Mouse (Mus musculus): ENCODE measurements at regions not wholly inside any gene's neighbourhood (a gene's known extent, or its start where the extent isn't known, plus 50 kb on each side); places are given as distances from the start of the nearest gene placed in this dataset.
A peak's percentile ranks its signal among the peaks of the same experiment; 100 is the strongest.

DNA sequence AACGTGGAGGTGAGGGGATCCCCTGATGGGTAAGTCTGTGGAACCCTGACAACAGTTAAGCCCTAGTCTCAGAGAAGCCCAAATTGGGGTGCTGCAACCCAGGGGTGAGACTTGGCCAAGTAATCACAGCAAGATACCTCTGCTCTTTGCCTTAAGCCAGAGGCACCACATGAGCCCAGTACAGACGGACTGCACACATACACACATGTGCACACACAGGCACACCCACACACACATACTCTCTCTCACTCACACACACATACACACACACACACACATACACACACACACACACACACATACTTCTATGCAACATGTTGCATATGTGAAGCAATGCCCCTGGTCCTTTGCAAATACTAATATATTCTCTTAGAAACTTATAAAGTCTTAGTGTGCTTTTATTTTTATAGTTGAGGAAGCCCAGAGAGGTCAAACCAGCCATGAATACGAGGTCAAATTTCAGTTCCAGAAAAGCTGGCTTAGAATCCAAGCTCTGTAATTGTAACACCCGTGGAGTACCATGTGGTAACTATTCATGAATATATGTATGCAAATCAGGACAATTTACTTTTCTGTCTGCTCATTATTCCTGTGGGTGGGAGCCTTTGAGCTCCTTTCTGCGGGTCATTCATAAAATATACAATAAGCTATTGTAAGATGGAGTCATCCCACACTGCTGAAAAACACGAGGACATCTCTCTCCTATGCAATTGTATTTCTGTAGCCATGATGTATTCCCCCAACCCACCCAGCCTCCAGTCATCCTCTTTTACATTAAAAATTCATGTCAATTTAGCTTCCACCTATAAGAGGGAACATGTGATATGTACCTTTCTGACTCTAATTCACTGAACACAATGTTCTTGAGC is 189.2 kb upstream of the Ipo5 start:
- Histone ChIP-seq H3K4me3 (ENCODE audit: low read depth, low read length) (no peak overlapping the region), H3K4me2 (replicated peaks; ENCODE audit: low read depth, low read length) (no peak overlapping the region), H3K27me3 (ENCODE audit: control insufficient read depth, insufficient read depth, low read length) (no peaks in the 10 kb centered on the region), H3K27ac (ENCODE audit: low read depth, low read length) (no peak overlapping the region), H3K9me3 (ENCODE audit: control insufficient read depth, low read length) (no peaks in the 10 kb centered on the region), H3K36me3 (ENCODE audit: control insufficient read depth, insufficient read depth, low read length) (no peaks in the 10 kb centered on the region), H3K4me1 (replicated peaks; ENCODE audit: control insufficient read depth, insufficient read depth, low read length) (no peaks in the 10 kb centered on the region), H3K9ac (ENCODE audit: low read depth, low read length) (no peak overlapping the region)
- DNase-seq (ENCODE audit: low spot score): no peak
- peak; percentile 54 for ATAC-seq (ENCODE audit: low FRiP score)
- 55% methylated on average over 6 of the region's 6 CpGs for WGBS

DNA sequence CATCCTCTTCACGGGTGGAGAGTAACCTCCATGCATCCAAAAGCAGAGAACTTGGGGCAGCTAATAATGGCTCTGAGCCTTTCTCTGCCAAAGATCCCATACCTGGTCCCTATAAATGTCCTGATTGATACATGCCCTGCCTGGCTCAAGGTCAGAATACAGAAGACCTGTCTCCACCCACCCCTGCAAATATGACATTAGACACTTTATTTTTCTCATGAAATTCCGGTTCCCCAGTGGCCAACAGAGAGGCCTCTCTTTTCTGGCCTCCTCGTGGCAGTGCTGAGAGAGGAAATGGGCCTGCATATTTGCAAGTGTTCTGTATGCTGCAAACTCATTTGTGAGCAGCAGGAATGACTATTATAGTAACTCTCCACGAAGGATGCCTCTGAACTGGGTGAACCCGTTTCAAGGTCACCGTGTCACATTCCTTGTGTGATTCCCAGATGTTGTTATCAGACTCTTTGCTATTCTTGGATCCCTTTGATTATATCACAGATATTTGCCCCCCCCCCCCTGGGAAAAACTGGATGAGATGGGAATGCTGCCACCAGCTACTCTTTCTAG is 188.4 kb upstream of the Ipo5 start:
- no peaks in the 10 kb centered on the region for H3K9me3 ChIP-seq (ENCODE audit: control insufficient read depth, low read length)
- H3K36me3 ChIP-seq (ENCODE audit: control insufficient read depth, insufficient read depth, low read length): no peaks in the 10 kb centered on the region
- DNase-seq (ENCODE audit: low spot score) (no peak), ATAC-seq (ENCODE audit: low FRiP score) (0 out of 2 replicates have a peak, but pooled peaks have one; percentile 22)
- H3K4me3 ChIP-seq (ENCODE audit: low read depth, low read length): no peak overlapping the region
- H3K27me3 ChIP-seq (ENCODE audit: control insufficient read depth, insufficient read depth, low read length): no peaks in the 10 kb centered on the region
- no peak overlapping the region for H3K9ac ChIP-seq (ENCODE audit: low read depth, low read length)
- H3K4me1 ChIP-seq (replicated peaks; ENCODE audit: control insufficient read depth, insufficient read depth, low read length): no peaks in the 10 kb centered on the region
- 62% methylated on average over 6 of the region's 6 CpGs for WGBS
- no peak overlapping the region for H3K4me2 ChIP-seq (replicated peaks; ENCODE audit: low read depth, low read length)
- no peak overlapping the region for H3K27ac ChIP-seq (ENCODE audit: low read depth, low read length)

DNA sequence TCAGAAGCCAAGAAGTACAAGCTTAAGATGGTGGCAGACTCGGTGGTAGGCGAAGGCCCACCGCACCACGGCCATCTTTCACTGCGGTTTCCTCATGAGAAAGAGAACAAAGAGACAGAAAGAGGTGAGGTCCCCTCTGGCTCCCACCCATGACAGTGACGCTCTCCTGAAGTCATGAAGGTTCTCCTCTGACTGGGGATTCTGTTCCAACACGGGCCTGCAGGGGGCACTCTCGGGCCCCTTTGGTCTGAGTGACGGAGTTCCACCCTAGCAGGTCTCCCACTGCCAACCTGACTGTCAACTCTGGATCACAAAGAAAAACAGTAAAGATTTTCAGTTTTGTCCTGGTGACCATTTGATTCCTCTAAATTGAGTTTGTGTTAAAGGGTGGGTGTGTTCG is 182.9 kb upstream of the Ipo5 start:
- no peaks in the 10 kb centered on the region for H3K36me3 ChIP-seq (ENCODE audit: control insufficient read depth, insufficient read depth, low read length)
- no peak overlapping the region for H3K27ac ChIP-seq (ENCODE audit: low read depth, low read length)
- no peaks in the 10 kb centered on the region for H3K27me3 ChIP-seq (ENCODE audit: control insufficient read depth, insufficient read depth, low read length)
- 87% methylated on average over 10 of the region's 10 CpGs for WGBS
- H3K9me3 ChIP-seq (ENCODE audit: control insufficient read depth, low read length): no peaks in the 10 kb centered on the region
- no peak overlapping the region for H3K4me3 ChIP-seq (ENCODE audit: low read depth, low read length)
- no peak for ATAC-seq (ENCODE audit: low FRiP score)
- no peaks in the 10 kb centered on the region for H3K4me1 ChIP-seq (replicated peaks; ENCODE audit: control insufficient read depth, insufficient read depth, low read length)
- no peak overlapping the region for H3K4me2 ChIP-seq (replicated peaks; ENCODE audit: low read depth, low read length)
- DNase-seq (ENCODE audit: low spot score): no peak
- no peak overlapping the region for H3K9ac ChIP-seq (ENCODE audit: low read depth, low read length)

DNA sequence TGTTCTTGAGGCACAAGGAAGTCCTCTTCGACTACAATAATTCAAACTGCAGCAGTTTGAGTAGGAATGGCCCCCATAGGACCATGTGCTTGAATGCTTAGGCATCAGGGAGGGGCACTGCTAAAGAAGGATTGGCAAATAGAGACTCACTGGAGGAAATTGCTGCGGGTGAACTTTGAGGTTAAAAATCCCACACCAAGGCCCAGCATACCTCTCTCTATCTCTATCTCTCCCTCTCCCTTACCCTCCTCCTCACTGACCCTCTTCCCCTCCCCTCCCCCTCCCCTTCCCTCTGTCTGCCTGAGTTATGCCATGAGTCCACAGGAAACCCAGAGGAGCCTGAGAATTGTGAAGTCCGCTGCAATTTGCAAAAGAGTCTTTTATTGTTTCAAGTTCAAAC is 180.8 kb upstream of the Ipo5 start:
- H3K4me1 ChIP-seq (replicated peaks; ENCODE audit: control insufficient read depth, insufficient read depth, low read length): no peaks in the 10 kb centered on the region
- DNase-seq (ENCODE audit: low spot score): no peak
- H3K4me3 ChIP-seq (ENCODE audit: low read depth, low read length): no peak overlapping the region
- H3K4me2 ChIP-seq (replicated peaks; ENCODE audit: low read depth, low read length): no peak overlapping the region
- 52% methylated on average over 3 of the region's 3 CpGs for WGBS
- no peak for ATAC-seq (ENCODE audit: low FRiP score)
- H3K9me3 ChIP-seq (ENCODE audit: control insufficient read depth, low read length): no peaks in the 10 kb centered on the region
- no peak overlapping the region for H3K27ac ChIP-seq (ENCODE audit: low read depth, low read length)
- H3K36me3 ChIP-seq (ENCODE audit: control insufficient read depth, insufficient read depth, low read length): no peaks in the 10 kb centered on the region
- H3K27me3 ChIP-seq (ENCODE audit: control insufficient read depth, insufficient read depth, low read length): no peaks in the 10 kb centered on the region
- H3K9ac ChIP-seq (ENCODE audit: low read depth, low read length): no peak overlapping the region

DNA sequence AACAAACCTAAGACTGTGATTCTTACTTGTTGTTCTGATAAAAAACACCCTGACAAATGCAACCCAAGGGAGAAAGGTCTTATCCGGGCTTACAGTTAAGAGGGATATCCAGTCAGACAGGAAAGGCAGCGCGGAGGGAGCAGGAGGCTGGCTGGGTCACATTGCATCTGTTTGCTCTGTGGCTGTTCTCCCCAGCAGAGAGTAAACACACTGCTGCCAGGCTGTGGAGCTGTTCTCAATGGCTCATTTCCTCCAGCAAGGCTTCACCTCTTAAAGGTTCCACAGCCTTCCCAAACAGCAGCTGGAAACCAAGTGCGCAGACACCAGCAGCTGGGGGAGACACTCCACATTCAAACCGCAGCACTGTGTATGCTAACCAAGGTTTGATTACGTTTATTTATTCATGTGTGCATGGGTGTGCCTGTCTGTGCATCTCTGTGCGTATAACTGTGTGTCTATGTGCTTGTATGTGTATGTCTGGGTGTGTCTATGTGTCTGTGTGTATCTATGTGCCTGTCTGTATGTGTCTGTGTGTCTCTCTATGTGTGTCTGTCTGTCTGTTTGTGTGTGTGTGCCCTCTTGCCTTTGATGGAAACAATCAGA is 179.2 kb upstream of the Ipo5 start:
- Histone ChIP-seq H3K4me1 (replicated peaks; ENCODE audit: control insufficient read depth, insufficient read depth, low read length) (no peaks in the 10 kb centered on the region), H3K4me3 (ENCODE audit: low read depth, low read length) (no peak overlapping the region), H3K9ac (ENCODE audit: low read depth, low read length) (no peak overlapping the region), H3K36me3 (ENCODE audit: control insufficient read depth, insufficient read depth, low read length) (no peaks in the 10 kb centered on the region), H3K4me2 (replicated peaks; ENCODE audit: low read depth, low read length) (no peak overlapping the region), H3K27ac (ENCODE audit: low read depth, low read length) (no peak overlapping the region), H3K9me3 (ENCODE audit: control insufficient read depth, low read length) (no peaks in the 10 kb centered on the region), H3K27me3 (ENCODE audit: control insufficient read depth, insufficient read depth, low read length) (no peaks in the 10 kb centered on the region)
- ATAC-seq (ENCODE audit: low FRiP score) (no peak), DNase-seq (ENCODE audit: low spot score) (no peak)
- WGBS: 62% methylated on average over 7 of the region's 7 CpGs

DNA sequence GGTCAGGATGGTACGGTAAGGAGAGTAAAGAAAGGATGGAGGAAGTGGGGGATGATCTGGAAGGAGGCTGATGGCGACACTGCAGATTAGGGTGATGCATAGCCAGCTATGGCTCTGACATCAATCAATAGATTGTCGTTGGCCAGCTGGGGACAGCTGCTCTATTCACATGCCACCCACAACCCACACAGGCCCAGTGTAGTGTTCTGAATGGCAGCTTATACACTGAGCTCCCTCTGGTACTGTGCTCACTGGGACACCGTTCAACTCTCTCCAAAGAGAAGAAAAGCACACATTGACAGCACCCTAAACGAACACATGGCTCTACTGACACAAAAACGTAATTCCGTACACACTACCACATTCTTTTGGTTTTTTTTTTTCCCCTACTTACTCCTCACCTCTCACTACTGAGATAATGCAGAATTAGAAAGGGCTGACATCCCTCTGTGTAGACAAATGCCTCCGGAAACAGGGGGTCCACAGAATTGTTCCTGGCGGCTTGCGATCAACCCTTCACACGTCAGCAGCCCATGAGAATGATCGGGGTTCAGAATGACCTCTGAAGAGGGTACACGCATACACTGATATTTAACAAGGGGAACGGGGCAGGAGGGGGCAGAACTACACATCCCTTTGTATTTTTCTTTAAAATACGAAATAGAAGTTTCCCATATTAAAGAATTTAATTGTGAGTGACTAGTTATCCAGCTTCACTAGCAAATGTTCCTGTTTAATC is 178.5 kb upstream of the Ipo5 start:
- Histone ChIP-seq H3K27me3 (ENCODE audit: control insufficient read depth, insufficient read depth, low read length) (no peaks in the 10 kb centered on the region), H3K4me3 (ENCODE audit: low read depth, low read length) (no peak overlapping the region), H3K9me3 (ENCODE audit: control insufficient read depth, low read length) (no peaks in the 10 kb centered on the region), H3K36me3 (ENCODE audit: control insufficient read depth, insufficient read depth, low read length) (no peaks in the 10 kb centered on the region), H3K4me2 (replicated peaks; ENCODE audit: low read depth, low read length) (no peak overlapping the region), H3K27ac (ENCODE audit: low read depth, low read length) (no peak overlapping the region), H3K4me1 (replicated peaks; ENCODE audit: control insufficient read depth, insufficient read depth, low read length) (no peaks in the 10 kb centered on the region), H3K9ac (ENCODE audit: low read depth, low read length) (no peak overlapping the region)
- 73% methylated on average over 15 of the region's 15 CpGs for WGBS
- DNase-seq (ENCODE audit: low spot score) (no peak), ATAC-seq (ENCODE audit: low FRiP score) (peak; percentile 80)

DNA sequence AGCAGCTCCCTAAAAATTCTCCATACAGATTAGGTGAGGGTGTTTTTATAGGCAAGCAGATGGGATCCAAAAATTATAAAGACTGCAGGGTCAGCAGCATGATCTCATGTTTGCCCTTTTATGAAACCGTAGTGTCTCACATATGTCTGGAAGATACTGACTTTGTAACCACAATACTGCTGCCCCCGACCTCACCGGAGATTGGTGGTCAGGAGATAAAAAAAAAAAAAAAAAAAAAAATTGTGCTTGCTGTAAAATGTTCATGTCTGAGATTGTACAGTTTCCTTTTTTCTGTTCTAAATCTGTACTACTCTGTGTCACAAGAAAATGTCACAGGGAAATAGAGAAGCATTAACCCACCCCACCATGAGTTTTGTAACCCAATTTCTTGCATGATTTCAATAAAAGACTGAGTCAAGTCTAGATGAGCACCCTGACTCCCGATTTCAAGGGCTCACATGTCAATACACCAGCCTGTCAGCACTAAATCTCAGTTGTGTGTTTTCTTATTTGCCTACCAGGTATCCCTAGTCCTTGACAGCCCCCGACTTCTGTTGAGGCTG is 169.5 kb upstream of the Ipo5 start:
- Histone ChIP-seq H3K36me3 (ENCODE audit: control insufficient read depth, insufficient read depth, low read length) (no peaks in the 10 kb centered on the region), H3K9me3 (ENCODE audit: control insufficient read depth, low read length) (no peaks in the 10 kb centered on the region), H3K4me2 (replicated peaks; ENCODE audit: low read depth, low read length) (no peak overlapping the region), H3K9ac (ENCODE audit: low read depth, low read length) (no peak overlapping the region), H3K27me3 (ENCODE audit: control insufficient read depth, insufficient read depth, low read length) (no peaks in the 10 kb centered on the region), H3K27ac (ENCODE audit: low read depth, low read length) (no peak overlapping the region), H3K4me3 (ENCODE audit: low read depth, low read length) (no peak overlapping the region), H3K4me1 (replicated peaks; ENCODE audit: control insufficient read depth, insufficient read depth, low read length) (no peaks in the 10 kb centered on the region)
- 86% methylated on average over 5 of the region's 5 CpGs for WGBS
- DNase-seq (ENCODE audit: low spot score) (no peak), ATAC-seq (ENCODE audit: low FRiP score) (no peak)

DNA sequence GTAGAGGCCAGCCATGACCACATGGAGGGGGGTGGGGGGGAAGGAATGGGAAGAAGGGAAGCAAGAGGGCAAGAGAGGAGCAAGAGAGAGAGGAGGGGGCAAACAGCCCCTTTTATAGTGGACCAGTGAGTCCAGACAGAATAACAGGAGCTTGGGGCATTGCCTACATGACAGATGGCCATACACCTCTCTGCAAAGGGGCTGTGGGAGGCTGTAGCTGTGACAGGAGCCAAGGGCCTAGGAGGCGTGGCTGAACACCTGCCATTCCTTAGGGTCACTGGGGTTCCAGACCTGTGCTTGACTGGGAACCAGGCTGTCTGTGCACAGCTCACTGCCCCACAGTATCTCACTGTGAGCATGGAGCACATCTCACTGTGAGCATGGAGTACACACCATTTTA is 157.0 kb upstream of the Ipo5 start:
- no peak for DNase-seq (ENCODE audit: low spot score)
- ATAC-seq (ENCODE audit: low FRiP score): no peak
- Histone ChIP-seq H3K27me3 (ENCODE audit: control insufficient read depth, insufficient read depth, low read length) (no peaks in the 10 kb centered on the region), H3K36me3 (ENCODE audit: control insufficient read depth, insufficient read depth, low read length) (no peaks in the 10 kb centered on the region), H3K4me2 (replicated peaks; ENCODE audit: low read depth, low read length) (no peak overlapping the region), H3K27ac (ENCODE audit: low read depth, low read length) (no peak overlapping the region), H3K4me1 (replicated peaks; ENCODE audit: control insufficient read depth, insufficient read depth, low read length) (no peaks in the 10 kb centered on the region), H3K9ac (ENCODE audit: low read depth, low read length) (no peak overlapping the region), H3K4me3 (ENCODE audit: low read depth, low read length) (no peak overlapping the region), H3K9me3 (ENCODE audit: control insufficient read depth, low read length) (no peaks in the 10 kb centered on the region)
- 73% methylated on average over 1 of the region's 1 CpGs for WGBS
